Mouse (Mus musculus): ENCODE measurements around the gene Elp6. TPM values are rescaled to one million over a fixed set of nuclear protein-coding genes. Genes with fewer than 3 reads are reported as not detected.

Elp6 gene
- polyA plus RNA-seq, 1 experiment: 9.0 TPM

DNA sequence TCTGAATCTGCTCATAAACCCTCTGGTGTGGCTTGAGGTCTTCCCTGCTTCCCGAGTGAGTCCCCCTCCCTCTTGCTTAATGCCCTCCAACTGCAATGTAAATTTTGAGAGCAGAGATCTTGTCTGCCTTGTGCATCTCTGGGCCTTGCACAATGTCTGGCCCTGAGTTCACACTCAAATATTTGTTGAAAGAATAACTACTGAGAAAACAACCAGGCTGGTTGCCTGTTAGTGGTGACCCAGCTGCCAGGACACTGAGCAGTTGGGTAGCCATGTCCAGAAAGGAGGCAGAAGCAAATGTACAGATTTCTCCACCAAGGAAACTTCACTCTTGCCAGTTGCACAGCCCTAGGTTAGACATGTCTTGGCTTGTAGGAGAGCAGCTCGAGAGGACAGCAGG lies 53.4 kb downstream of the Elp6 start:
- Histone ChIP-seq H3K9ac (ENCODE audit: low read depth, poor library complexity, severe bottlenecking) (no peak overlapping the region), H3K4me1 (ENCODE audit: control insufficient read depth, insufficient read depth, low read length) (no peaks in the 10 kb centered on the region), H3K4me3 (ENCODE audit: low read depth, low read length) (no peak overlapping the region), H3K27me3 (ENCODE audit: control insufficient read depth, insufficient read depth, low read length, poor library complexity, severe bottlenecking) (no peaks in the 10 kb centered on the region), H3K27ac (ENCODE audit: insufficient read depth, low read length) (no peak overlapping the region), H3K36me3 (ENCODE audit: control insufficient read depth, insufficient read depth, low read length, poor library complexity, severe bottlenecking) (no peaks in the 10 kb centered on the region), H3K9me3 (replicated peaks; ENCODE audit: control insufficient read depth, insufficient read depth, low read length, poor library complexity, severe bottlenecking) (no peaks in the 10 kb centered on the region)
- TF ChIP-seq CTCF (IDR thresholded peaks at IDR 0.05; ENCODE audit: low read depth, low read length): no peak
- no peak for TF ChIP-seq POLR2A (IDR thresholded peaks at IDR 0.05; ENCODE audit: insufficient read depth, low read length)
- TF ChIP-seq EP300 (IDR thresholded peaks at IDR 0.05; ENCODE audit: insufficient read depth, low read depth, low read length): no peak

DNA sequence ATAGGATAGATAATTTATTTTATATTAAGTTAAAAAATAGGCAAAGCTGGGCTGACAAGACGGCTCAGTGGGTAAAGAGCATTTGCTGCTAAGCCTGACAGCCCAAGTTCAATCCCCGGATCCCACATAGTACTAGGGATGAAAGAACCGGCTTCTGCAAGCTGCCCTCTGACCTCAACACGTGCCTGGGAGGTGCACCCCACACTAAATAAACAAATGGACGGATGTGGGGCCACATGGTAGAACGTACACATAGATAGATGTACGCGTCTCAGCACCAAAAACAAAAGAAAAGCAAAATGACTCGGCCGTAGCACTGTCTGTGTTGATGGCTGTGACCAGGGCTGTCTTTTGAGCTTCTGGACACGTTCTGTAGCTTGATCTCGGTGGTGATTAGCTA lies 56.3 kb downstream of the Elp6 start:
- H3K36me3 ChIP-seq (ENCODE audit: control insufficient read depth, insufficient read depth, low read length, poor library complexity, severe bottlenecking): no peaks in the 10 kb centered on the region
- H3K9ac ChIP-seq (ENCODE audit: low read depth, poor library complexity, severe bottlenecking): no peak overlapping the region
- no peak for TF ChIP-seq EP300 (IDR thresholded peaks at IDR 0.05; ENCODE audit: insufficient read depth, low read depth, low read length)
- TF ChIP-seq POLR2A (IDR thresholded peaks at IDR 0.05; ENCODE audit: insufficient read depth, low read length): no peak
- TF ChIP-seq CTCF (IDR thresholded peaks at IDR 0.05; ENCODE audit: low read depth, low read length): no peak
- H3K27me3 ChIP-seq (ENCODE audit: control insufficient read depth, insufficient read depth, low read length, poor library complexity, severe bottlenecking): no peaks in the 10 kb centered on the region
- H3K4me3 ChIP-seq (ENCODE audit: low read depth, low read length): no peak overlapping the region
- H3K27ac ChIP-seq (ENCODE audit: insufficient read depth, low read length): no peak overlapping the region
- no peaks in the 10 kb centered on the region for H3K9me3 ChIP-seq (replicated peaks; ENCODE audit: control insufficient read depth, insufficient read depth, low read length, poor library complexity, severe bottlenecking)
- no peaks in the 10 kb centered on the region for H3K4me1 ChIP-seq (ENCODE audit: control insufficient read depth, insufficient read depth, low read length)

DNA sequence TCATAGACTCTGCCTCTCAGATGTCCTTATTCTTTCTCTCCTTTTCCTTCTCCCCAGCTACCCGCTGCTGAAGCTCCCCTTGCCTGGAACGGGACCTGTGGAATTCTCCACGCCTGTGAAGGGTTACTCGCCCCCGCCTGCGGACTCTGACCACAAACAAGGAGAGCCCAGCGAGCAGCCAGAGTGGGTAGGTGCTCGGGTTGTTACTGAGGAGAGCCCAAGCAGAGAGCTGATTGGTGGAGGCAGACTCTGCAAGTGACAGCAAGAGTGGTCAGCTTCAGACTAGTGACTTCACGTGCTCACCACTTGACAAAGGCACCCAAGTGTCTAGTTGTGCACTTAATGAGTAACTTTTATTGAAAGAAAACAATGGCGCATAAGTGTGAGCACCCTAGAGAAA lies 57.4 kb downstream of the Elp6 start:
- Histone ChIP-seq H3K9ac (ENCODE audit: low read depth, poor library complexity, severe bottlenecking) (no peak overlapping the region), H3K27ac (ENCODE audit: insufficient read depth, low read length) (no peak overlapping the region), H3K27me3 (ENCODE audit: control insufficient read depth, insufficient read depth, low read length, poor library complexity, severe bottlenecking) (no peaks in the 10 kb centered on the region), H3K9me3 (replicated peaks; ENCODE audit: control insufficient read depth, insufficient read depth, low read length, poor library complexity, severe bottlenecking) (no peaks in the 10 kb centered on the region), H3K4me1 (ENCODE audit: control insufficient read depth, insufficient read depth, low read length) (no peaks in the 10 kb centered on the region), H3K4me3 (ENCODE audit: low read depth, low read length) (no peak overlapping the region), H3K36me3 (ENCODE audit: control insufficient read depth, insufficient read depth, low read length, poor library complexity, severe bottlenecking) (no peaks in the 10 kb centered on the region)
- no peak for TF ChIP-seq EP300 (IDR thresholded peaks at IDR 0.05; ENCODE audit: insufficient read depth, low read depth, low read length)
- TF ChIP-seq POLR2A (IDR thresholded peaks at IDR 0.05; ENCODE audit: insufficient read depth, low read length): no peak
- TF ChIP-seq CTCF (IDR thresholded peaks at IDR 0.05; ENCODE audit: low read depth, low read length): no peak

DNA sequence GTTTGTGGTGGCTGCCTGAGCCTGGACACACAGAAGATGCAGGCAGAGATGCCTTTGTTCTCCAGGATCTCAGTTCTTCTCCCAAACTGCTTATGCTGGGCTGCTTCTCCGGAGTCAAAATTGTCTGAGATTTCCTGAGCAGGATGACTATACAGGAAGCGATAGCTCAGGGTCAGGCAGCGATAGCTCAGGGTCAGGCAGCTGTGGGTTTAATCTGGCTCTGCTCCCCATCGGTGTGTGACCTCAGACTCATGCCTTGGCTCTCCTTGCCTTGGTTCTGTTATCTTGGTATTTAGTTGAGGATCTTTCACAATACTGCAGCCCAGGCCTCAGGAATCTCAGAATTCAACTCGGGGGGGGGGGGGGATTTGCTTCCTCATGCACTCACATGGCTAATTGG lies 61.8 kb downstream of the Elp6 start:
- Histone ChIP-seq H3K4me1 (ENCODE audit: control insufficient read depth, insufficient read depth, low read length) (no peaks in the 10 kb centered on the region), H3K27ac (ENCODE audit: insufficient read depth, low read length) (no peak overlapping the region), H3K9ac (ENCODE audit: low read depth, poor library complexity, severe bottlenecking) (no peak overlapping the region), H3K36me3 (ENCODE audit: control insufficient read depth, insufficient read depth, low read length, poor library complexity, severe bottlenecking) (no peaks in the 10 kb centered on the region), H3K9me3 (replicated peaks; ENCODE audit: control insufficient read depth, insufficient read depth, low read length, poor library complexity, severe bottlenecking) (no peaks in the 10 kb centered on the region), H3K27me3 (ENCODE audit: control insufficient read depth, insufficient read depth, low read length, poor library complexity, severe bottlenecking) (no peaks in the 10 kb centered on the region), H3K4me3 (ENCODE audit: low read depth, low read length) (no peak overlapping the region)
- TF ChIP-seq CTCF (IDR thresholded peaks at IDR 0.05; ENCODE audit: low read depth, low read length): no peak
- TF ChIP-seq EP300 (IDR thresholded peaks at IDR 0.05; ENCODE audit: insufficient read depth, low read depth, low read length): no peak
- no peak for TF ChIP-seq POLR2A (IDR thresholded peaks at IDR 0.05; ENCODE audit: insufficient read depth, low read length)

DNA sequence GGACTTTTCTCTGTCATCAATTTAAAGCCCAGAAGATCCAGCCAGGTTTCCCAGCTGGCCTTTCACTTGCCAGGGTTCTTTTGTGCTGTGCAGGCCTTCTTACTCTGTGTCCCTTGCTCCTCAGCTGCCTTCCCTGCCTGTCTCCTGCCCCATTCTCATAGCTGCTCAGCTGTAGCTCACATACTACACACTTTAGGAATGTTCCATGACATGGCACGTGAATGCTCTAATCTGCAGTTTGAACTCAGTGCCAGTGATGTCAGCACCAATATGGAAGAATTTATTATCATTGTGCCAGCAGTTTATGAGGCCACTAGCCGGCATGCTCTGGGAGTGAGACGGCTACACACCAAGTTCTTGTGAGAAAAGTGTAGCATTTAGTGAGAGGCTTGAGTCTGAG lies 64.9 kb downstream of the Elp6 start:
- Histone ChIP-seq H3K36me3 (ENCODE audit: control insufficient read depth, insufficient read depth, low read length, poor library complexity, severe bottlenecking) (no peaks in the 10 kb centered on the region), H3K27ac (ENCODE audit: insufficient read depth, low read length) (no peak overlapping the region), H3K4me1 (ENCODE audit: control insufficient read depth, insufficient read depth, low read length) (no peaks in the 10 kb centered on the region), H3K4me3 (ENCODE audit: low read depth, low read length) (no peak overlapping the region), H3K9me3 (replicated peaks; ENCODE audit: control insufficient read depth, insufficient read depth, low read length, poor library complexity, severe bottlenecking) (no peaks in the 10 kb centered on the region), H3K27me3 (ENCODE audit: control insufficient read depth, insufficient read depth, low read length, poor library complexity, severe bottlenecking) (no peaks in the 10 kb centered on the region), H3K9ac (ENCODE audit: low read depth, poor library complexity, severe bottlenecking) (no peak overlapping the region)
- TF ChIP-seq POLR2A (IDR thresholded peaks at IDR 0.05; ENCODE audit: insufficient read depth, low read length): no peak
- no peak for TF ChIP-seq CTCF (IDR thresholded peaks at IDR 0.05; ENCODE audit: low read depth, low read length)
- no peak for TF ChIP-seq EP300 (IDR thresholded peaks at IDR 0.05; ENCODE audit: insufficient read depth, low read depth, low read length)

Other genes with a start within 250 kb of the Elp6 start
- 208 and 220 TPM in 2 replicates for gene Smarcc1, start 187.5 kb upstream of the Elp6 start, polyA plus RNA-seq (2011; ENCODE audit: insufficient read depth, insufficient read length, low read depth, missing spikeins)
- gene Dhx30, start 187.3 kb upstream of the Elp6 start, polyA plus RNA-seq (2011; ENCODE audit: insufficient read depth, insufficient read length, low read depth, missing spikeins): 108 and 140 TPM in 2 replicates
- gene Cspg5, start 61.4 kb upstream of the Elp6 start, polyA plus RNA-seq (2011; ENCODE audit: insufficient read depth, insufficient read length, low read depth, missing spikeins): 1.0 and 1.2 TPM in 2 replicates
- 25.8 and 35.7 TPM in 2 replicates for gene Scap, start 28.1 kb downstream of the Elp6 start, polyA plus RNA-seq (2011; ENCODE audit: insufficient read depth, insufficient read length, low read depth, missing spikeins)
- gene Ptpn23, start 103.0 kb downstream of the Elp6 start, polyA plus RNA-seq (2011; ENCODE audit: insufficient read depth, insufficient read length, low read depth, missing spikeins): 38.9 and 41.7 TPM in 2 replicates
- gene Ngp, start 114.6 kb downstream of the Elp6 start, polyA plus RNA-seq (2011; ENCODE audit: insufficient read depth, insufficient read length, low read depth, missing spikeins): not detected in 2 replicates
- gene Klhl18, start 171.5 kb downstream of the Elp6 start, polyA plus RNA-seq (2011; ENCODE audit: insufficient read depth, insufficient read length, low read depth, missing spikeins): 6.2 and 7.0 TPM in 2 replicates
- gene Kif9, start 171.8 kb downstream of the Elp6 start, polyA plus RNA-seq (2011; ENCODE audit: insufficient read depth, insufficient read length, low read depth, missing spikeins): 1.2 TPM in 2 replicates
- gene Setd2, start 227.4 kb downstream of the Elp6 start, polyA plus RNA-seq (2011; ENCODE audit: insufficient read depth, insufficient read length, low read depth, missing spikeins): 82.3 and 86.0 TPM in 2 replicates